Mouse (Mus musculus) kidney, embryonic 16.5 days (tissue): Measurements from ENCODE around the gene Cyp2d9. TPM values are rescaled to one million over a fixed set of nuclear protein-coding genes. Genes with fewer than 3 reads are reported as not detected.
"Not testable (repeated sequence)": the region's sequence is repeated elsewhere in the genome, so short reads cannot be mapped to it uniquely, and the experiment has no call there.

Experiments
- ATAC-seq: fragments of 200-750 bp; cut with Nextera tagmentation; 2 replicates; pipeline ENCODE4 v1.8.0; 2017; ENCODE audit warnings: moderate TSS enrichment; ENCODE audit not compliant: low FRiP score, low TSS enrichment
- H3K27ac ChIP-seq: fragments of 300-500 bp; sonication (generic); 2 replicates; pipeline ENCODE4 v1.5.1; 2014; ENCODE audit warnings: low read length
- H3K27me3 ChIP-seq: fragments of 300-500 bp; sonication (generic); 2 replicates; pipeline ENCODE4 v1.6.1; 2014; ENCODE audit warnings: low read length, control low read depth, mixed read lengths; ENCODE audit not compliant: insufficient read depth
- H3K36me3 ChIP-seq: fragments of 300-500 bp; sonication (generic); 2 replicates; pipeline ENCODE4 v1.6.1; 2014; ENCODE audit warnings: low read length, control low read depth, mixed read lengths; ENCODE audit not compliant: insufficient read depth
- H3K4me1 ChIP-seq: fragments of 300-500 bp; sonication (generic); 2 replicates; pipeline ENCODE4 v1.6.1; 2014; ENCODE audit warnings: low read length, control low read depth, mixed read lengths; ENCODE audit not compliant: insufficient read depth
- H3K4me2 ChIP-seq: fragments of 300-500 bp; sonication (generic); replicated peaks from 2 replicates; pipeline ENCODE4 v1.6.1; 2014; ENCODE audit warnings: low read depth, low read length
- H3K4me3 ChIP-seq: fragments of 300-500 bp; sonication (generic); 2 replicates; pipeline ENCODE4 v1.5.1; 2014; ENCODE audit warnings: mild to moderate bottlenecking, low read length
- H3K9ac ChIP-seq: fragments of 300-500 bp; sonication (generic); replicated peaks from 2 replicates; pipeline ENCODE4 v1.6.1; 2014; ENCODE audit warnings: low read length
- H3K9me3 ChIP-seq: fragments of 300-500 bp; sonication (generic); 2 replicates; pipeline ENCODE4 v1.6.1; 2016; ENCODE audit warnings: low read length, control low read depth
- WGBS: fragments of 180-500 bp; shearing (Covaris S2); extraction: QIAGEN DNeasy Blood & Tissue Kit; methylation state at CpG from one replicate; pipeline ENCODE4 v1.1.7; 2014; 5-methylcytosine and 5-hydroxymethylcytosine counted together
- polyA plus RNA-seq: library from polyadenylated mRNA; unstranded; fragments of >200 nt; fragmentation: Nextera tagmentation; extraction: Ambion mirVana; gene quantifications from 2 replicates; pipeline ENCODE4 v1.2.1, GENCODE M21; 2015

Cyp2d9 gene
- polyA plus RNA-seq, 1 experiment from 2014 or later: 0.11 TPM

DNA sequence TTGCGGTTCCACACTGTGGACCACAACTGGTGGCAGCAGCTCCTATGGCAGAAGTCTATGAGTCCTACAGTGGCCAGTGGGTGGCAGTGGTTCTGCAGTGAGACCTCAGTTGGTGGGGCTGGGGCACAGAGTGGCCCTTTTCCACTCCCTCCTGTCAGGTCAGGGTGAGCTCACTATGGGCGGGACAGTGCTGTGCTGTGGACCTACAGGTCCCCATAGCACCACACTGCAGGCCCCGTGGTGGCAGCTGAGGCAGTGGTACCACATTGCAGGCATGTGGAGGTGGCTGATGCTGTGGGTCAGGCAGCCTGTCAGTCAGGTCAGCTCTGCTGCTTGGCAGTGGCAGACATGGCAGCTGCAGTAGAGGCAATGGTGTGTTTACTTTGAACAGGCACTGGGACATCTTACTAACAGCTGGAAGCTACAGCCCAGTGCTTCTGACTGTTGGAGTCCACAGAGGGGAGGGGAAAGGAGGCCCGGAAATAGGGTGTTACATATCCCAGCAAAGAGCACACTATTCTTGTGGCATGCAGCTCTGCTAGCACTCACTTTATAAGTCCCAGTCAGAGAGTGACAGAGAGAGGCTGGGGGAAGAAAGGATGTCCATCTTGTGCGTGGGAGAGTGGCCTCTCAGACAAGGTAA, 4.9 kb downstream of the Cyp2d9 start:
- no peak overlapping the region for H3K27ac ChIP-seq
- H3K4me3 ChIP-seq: no peak overlapping the region
- peaks cover 10% of the 10 kb centered on the region for H3K9me3 ChIP-seq
- no peak overlapping the region for H3K4me2 ChIP-seq
- ATAC-seq: peak; percentile 81
- H3K36me3 ChIP-seq: no peaks in the 10 kb centered on the region
- no peaks in the 10 kb centered on the region for H3K27me3 ChIP-seq
- WGBS: 56% methylated on average over 5 of the region's 5 CpGs
- H3K4me1 ChIP-seq: no peaks in the 10 kb centered on the region
- no peak overlapping the region for H3K9ac ChIP-seq

DNA sequence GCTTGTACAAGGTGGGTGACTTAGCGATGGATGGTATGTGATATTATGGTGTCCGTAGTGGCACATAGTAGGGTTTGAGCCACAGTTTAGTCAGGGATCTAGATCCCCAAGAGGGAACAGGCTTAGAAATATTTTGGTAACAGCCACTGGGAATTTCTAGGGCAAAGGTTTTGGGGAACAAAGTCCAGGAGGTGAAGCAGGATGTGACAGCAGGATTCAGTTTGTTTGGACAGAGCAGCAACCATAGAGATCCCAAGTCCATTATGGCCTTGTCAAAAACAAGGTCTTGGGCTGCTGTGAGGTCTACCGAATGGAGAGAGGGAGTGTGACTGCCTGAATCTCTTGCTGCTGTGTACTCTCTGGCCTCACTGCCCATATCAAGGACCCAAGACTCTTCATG, 10.4 kb downstream of the Cyp2d9 start:
- 86% methylated on average over 3 of the region's 3 CpGs for WGBS
- H3K27ac ChIP-seq: no peak overlapping the region
- H3K9me3 ChIP-seq: no peaks in the 10 kb centered on the region
- H3K4me3 ChIP-seq: no peak overlapping the region
- H3K36me3 ChIP-seq: no peaks in the 10 kb centered on the region
- no peak overlapping the region for H3K9ac ChIP-seq
- H3K27me3 ChIP-seq: no peaks in the 10 kb centered on the region
- no peak overlapping the region for H3K4me2 ChIP-seq
- no peaks in the 10 kb centered on the region for H3K4me1 ChIP-seq
- ATAC-seq: no peak

DNA sequence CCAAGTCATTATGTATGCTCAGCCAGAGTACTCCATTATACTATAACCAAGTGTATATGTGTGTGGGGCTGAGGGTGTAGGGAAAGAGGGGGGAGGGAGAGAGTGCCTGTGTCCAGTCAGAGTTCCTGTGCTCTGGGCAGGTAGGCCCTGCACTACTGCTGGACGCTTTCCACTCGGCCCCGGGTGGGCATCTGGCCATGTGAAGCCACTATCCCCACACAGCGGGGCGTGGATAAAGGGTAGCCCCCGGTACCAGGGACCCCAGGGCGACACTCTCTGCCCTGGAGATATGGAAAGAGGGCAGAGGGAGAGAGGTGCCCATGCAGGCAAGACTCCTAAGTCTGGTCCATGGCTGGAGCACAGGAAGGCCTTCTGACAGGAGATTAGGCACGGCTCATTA, 12.0 kb downstream of the Cyp2d9 start:
- no peaks in the 10 kb centered on the region for H3K4me1 ChIP-seq
- 68% methylated on average over 8 of the region's 8 CpGs for WGBS
- no peak overlapping the region for H3K4me3 ChIP-seq
- H3K27me3 ChIP-seq: no peaks in the 10 kb centered on the region
- H3K4me2 ChIP-seq: no peak overlapping the region
- H3K9me3 ChIP-seq: no peaks in the 10 kb centered on the region
- no peaks in the 10 kb centered on the region for H3K36me3 ChIP-seq
- no peak overlapping the region for H3K9ac ChIP-seq
- H3K27ac ChIP-seq: no peak overlapping the region
- ATAC-seq: no peak

DNA sequence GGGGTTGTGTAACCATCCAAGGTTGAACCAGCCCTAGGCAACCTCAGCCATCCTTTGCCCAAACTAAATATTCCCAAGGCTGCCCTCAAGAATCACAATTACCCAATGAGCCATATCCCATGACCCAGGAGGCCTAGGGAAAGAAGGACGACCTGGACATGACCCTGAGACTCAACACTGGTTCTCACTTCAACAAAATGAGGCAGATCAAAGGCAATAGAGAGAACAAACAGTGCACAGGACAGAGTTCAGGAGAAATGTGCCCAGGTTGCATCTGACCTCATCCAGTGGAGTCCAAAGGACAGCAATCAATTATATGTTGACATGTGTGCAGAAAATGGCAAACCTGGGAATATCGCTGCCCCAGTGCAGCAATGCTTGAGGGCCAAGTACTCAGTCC, 16.8 kb downstream of the Cyp2d9 start:
- H3K9me3 ChIP-seq, H3K4me1 ChIP-seq, H3K9ac ChIP-seq, ATAC-seq, H3K27me3 ChIP-seq, H3K36me3 ChIP-seq, H3K4me2 ChIP-seq, H3K4me3 ChIP-seq, H3K27ac ChIP-seq: not testable (repeated sequence)
- 61% methylated on average over 2 of the region's 2 CpGs for WGBS

DNA sequence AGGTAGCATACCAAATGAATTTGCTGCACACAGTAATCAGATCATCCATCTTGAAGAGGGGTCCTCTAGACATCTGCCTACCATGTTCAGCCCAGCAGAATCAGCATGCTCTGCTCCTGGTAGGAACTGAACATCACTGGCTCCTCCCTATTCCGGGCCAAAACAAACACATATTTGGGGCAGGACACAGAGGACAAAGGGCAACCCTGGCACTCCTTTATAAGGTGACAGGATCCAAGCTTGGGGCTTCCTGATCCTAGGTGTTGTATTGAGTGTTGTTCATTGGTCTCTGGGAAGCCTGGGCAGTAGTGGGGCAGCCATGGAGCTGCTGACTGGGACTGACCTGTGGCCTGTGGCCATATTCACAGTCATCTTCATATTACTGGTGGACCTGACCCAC, 18.9 kb downstream of the Cyp2d9 start:
- not testable (repeated sequence) for H3K4me2 ChIP-seq, H3K27ac ChIP-seq, H3K4me3 ChIP-seq, ATAC-seq, H3K4me1 ChIP-seq, H3K36me3 ChIP-seq, H3K9ac ChIP-seq, H3K9me3 ChIP-seq, H3K27me3 ChIP-seq
- WGBS: 90% methylated on average over 1 of the region's 1 CpGs

DNA sequence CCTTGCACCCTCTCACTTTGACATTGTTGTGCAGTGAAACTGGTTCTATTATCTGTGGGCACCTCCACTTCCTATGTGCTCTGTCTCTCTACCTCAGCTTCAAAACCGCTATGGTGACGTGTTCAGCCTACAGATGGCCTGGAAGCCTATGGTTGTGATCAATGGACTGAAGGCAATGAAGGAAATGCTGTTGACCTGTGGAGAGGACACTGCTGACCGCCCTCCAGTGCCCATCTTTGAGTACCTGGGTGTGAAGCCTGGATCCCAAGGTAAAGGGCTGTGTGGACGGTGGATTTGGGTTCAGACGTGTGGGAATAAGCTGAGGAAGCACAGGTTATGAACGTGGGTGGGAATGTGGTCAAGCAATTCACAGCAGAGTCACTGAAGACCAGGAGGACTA, 20.3 kb downstream of the Cyp2d9 start:
- not testable (repeated sequence) for H3K27me3 ChIP-seq, H3K4me1 ChIP-seq, H3K9ac ChIP-seq, H3K36me3 ChIP-seq, H3K4me2 ChIP-seq, H3K27ac ChIP-seq, H3K4me3 ChIP-seq, ATAC-seq, H3K9me3 ChIP-seq
- 89% methylated on average over 6 of the region's 6 CpGs for WGBS

DNA sequence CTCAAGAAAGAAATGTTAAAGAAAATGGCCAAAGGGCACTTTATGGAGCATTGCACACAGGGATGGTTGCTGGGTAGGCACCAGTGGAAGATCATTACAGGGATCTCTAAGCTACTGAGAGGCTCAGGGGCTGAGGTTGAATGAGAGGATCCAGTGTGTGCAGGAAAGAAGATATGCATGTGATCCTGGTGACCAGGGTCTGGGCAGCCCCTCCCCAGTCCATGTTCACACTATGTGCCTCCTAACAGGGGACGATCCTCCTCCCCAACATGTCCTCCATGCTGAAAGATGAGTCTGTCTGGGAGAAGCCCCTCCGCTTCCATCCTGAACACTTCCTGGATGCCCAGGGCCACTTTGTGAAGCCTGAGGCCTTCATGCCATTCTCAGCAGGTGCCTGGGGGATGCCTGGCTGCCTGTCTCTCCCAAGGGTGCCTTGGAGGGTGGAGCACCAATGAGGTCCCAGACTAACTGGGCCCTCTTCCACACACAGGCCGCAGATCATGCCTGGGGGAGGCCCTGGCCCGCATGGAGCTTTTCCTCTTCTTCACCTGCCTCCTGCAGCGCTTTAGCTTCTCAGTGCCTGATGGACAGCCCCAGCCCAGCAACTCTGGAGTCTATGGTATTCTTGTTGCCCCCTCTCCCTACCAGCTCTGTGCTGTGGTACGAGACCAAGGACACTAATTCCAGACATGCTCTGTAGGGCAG, 23.0 kb downstream of the Cyp2d9 start:
- H3K9ac ChIP-seq, H3K4me1 ChIP-seq, ATAC-seq, H3K27me3 ChIP-seq, H3K4me3 ChIP-seq, H3K9me3 ChIP-seq, H3K27ac ChIP-seq, H3K4me2 ChIP-seq, H3K36me3 ChIP-seq: not testable (repeated sequence)
- WGBS: 81% methylated on average over 6 of the region's 6 CpGs

DNA sequence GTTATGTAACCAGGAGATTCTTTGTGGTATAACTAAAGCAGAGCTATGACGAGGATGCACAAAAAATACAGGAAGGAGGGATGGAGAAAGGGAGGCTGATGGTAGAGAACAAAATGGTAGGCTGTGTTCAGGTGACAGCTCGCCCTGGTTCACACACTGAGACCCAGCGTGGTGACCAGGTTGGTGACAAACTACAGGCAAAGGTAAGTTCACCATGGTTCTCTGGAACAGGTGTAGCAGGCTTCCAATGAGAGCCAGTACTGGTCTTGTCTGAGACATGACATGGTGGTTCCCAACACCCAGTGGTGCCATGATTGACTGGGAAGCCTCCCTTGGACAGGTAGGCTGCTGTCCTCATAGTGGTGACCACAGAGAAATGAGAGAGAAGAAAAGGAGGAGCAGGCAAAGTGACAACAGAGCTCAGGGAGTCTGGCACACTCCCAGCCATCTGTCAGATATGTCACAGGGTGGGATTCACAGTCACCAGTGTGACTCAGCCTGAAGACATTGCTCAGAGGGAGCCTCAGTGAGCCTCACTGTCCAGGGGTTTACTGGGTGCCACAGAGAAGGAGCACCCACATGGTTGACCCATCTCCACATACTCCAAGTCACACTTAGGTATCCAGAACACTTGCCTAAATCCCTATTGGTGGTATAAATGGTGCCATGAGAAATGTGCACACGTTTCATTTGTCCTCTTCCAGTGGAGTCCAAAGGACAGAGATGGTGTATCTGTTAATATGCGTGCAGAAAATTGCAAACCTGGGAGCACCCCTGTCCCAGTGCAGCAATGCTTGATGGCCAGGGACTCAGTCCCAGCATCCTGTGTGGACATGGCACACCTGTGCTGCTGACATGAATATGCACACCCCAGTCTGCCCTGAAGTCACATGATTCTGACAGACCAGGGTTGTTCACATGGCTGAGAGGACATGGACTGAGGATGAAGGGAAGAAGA, 24.1 kb downstream of the Cyp2d9 start:
- no peaks in the 10 kb centered on the region for H3K27me3 ChIP-seq
- H3K4me2 ChIP-seq: no peak overlapping the region
- WGBS: 82% methylated on average over 5 of the region's 5 CpGs
- H3K9me3 ChIP-seq: no peaks in the 10 kb centered on the region
- no peaks in the 10 kb centered on the region for H3K36me3 ChIP-seq
- no peak overlapping the region for H3K9ac ChIP-seq
- H3K4me3 ChIP-seq: no peak overlapping the region
- no peak overlapping the region for H3K27ac ChIP-seq
- no peak for ATAC-seq
- no peaks in the 10 kb centered on the region for H3K4me1 ChIP-seq

DNA sequence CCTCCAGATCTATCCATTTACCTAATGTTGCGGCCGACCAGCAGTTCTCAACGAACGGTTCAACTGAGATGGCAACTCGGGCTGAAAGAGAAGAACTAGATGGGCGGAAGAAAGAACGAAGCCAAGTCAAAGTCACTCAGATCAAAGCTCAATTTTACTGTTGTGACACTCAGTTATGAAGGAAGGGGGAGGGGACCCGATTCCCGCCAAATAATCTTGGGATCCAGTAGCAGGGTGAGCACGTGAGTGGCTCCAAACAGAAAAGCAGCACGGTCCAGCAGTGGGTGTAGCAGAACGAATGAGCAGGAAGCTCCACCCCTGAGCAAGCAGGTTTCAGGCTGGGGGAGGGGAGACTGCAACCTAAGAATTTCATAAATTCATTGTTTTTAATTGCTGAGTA, 26.0 kb downstream of the Cyp2d9 start:
- ATAC-seq: not testable (repeated sequence)

DNA sequence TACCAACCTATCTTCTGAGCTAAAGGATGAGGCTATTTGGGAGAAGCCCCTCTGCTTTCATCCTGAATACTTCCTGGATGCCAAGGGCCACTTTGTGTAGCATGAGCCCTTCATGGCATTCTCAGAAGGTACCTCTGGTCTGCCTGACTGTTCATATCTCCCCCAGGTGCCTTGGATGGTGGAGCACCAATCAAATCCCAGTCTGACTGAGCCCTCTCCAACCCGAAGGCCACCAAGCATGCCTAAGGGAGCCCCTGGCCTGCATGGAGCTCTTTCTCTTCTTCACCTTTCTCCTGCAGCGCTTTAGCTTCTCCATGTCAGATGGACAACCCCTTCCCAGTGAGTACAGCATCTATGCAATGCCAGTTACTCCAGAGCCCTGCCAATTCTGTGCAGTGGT, 31.5 kb downstream of the Cyp2d9 start:
- Histone ChIP-seq H3K4me2 (no peak overlapping the region), H3K4me3 (no peak overlapping the region), H3K36me3 (no peaks in the 10 kb centered on the region), H3K27me3 (no peaks in the 10 kb centered on the region), H3K4me1 (no peaks in the 10 kb centered on the region), H3K27ac (no peak overlapping the region), H3K9ac (no peak overlapping the region), H3K9me3 (no peaks in the 10 kb centered on the region)
- ATAC-seq: no peak
- 61% methylated on average over 2 of the region's 2 CpGs for WGBS

More for the DNA sequence above, 26.0 kb downstream of the Cyp2d9 start:
- not testable (repeated sequence) for H3K4me1 ChIP-seq, H3K4me2 ChIP-seq, H3K9me3 ChIP-seq, H3K27ac ChIP-seq, H3K36me3 ChIP-seq, H3K27me3 ChIP-seq, H3K9ac ChIP-seq, H3K4me3 ChIP-seq
- WGBS: 80% methylated on average over 12 of the region's 12 CpGs
